Mouse (Mus musculus) heart, postnatal 25 days (tissue): ENCODE data around the gene Rad51b. TPM values are rescaled to one million over a fixed set of nuclear protein-coding genes. Genes with fewer than 3 reads are reported as not detected.

Experiments
- DNase-seq: peaks from one replicate; pipeline ENCODE4 v3.0.0; 2022; ENCODE audit warnings: low spot score
- intact Hi-C: fragments of 180-260 bp; cut with DNase I; formaldehyde crosslinking; loops from one replicate; pipeline ENCODE4 v1.15.1; 2025
- total RNA-seq, 2 experiments: library from RNA; stranded (reverse); gene quantifications; 2 replicates each; pipeline ENCODE4 v1.2.3; 2021

Gene Rad51b
- total RNA-seq, 2 experiments from 2014 or later: 0.68 to 0.84 TPM

GRCm38 (mm10) chr12:79761217-79761616 is 464.1 kb downstream of the Rad51b start:
- intact Hi-C loops: no loop called here
- no peak for DNase-seq

- intact Hi-C loops: no loop called here
- DNase-seq: no peak
These were observed 465.0 kb downstream of the Rad51b start for GRCm38 (mm10) chr12:79762087-79762486.

GRCm38 (mm10) chr12:79762570-79763275 is 465.6 kb downstream of the Rad51b start:
- DNase-seq: no peak
- intact Hi-C loops: no loop called here

GRCm38 (mm10) chr12:79766116-79766515 is 469.0 kb downstream of the Rad51b start:
- intact Hi-C loops: no loop called here
- no peak for DNase-seq

- DNase-seq: no peak
- intact Hi-C loops: no loop called here
These were observed 471.8 kb downstream of the Rad51b start for GRCm38 (mm10) chr12:79768741-79769322.

GRCm38 (mm10) chr12:79769763-79770162 is 472.7 kb downstream of the Rad51b start:
- no peak for DNase-seq
- intact Hi-C loops: no loop called here

GRCm38 (mm10) chr12:79771194-79771593 is 474.1 kb downstream of the Rad51b start:
- DNase-seq: no peak
- intact Hi-C loops: no loop called here

GRCm38 (mm10) chr12:79771741-79772140 is 474.7 kb downstream of the Rad51b start:
- intact Hi-C loops: no loop called here
- DNase-seq: no peak

- DNase-seq: no peak
- intact Hi-C loops: no loop called here
These were observed 476.2 kb downstream of the Rad51b start for GRCm38 (mm10) chr12:79773246-79773645.

- intact Hi-C loops: no loop called here
- DNase-seq: no peak
These were observed 477.5 kb downstream of the Rad51b start for GRCm38 (mm10) chr12:79774571-79774970.

- intact Hi-C loops: no loop called here
These were observed 479.7 kb downstream of the Rad51b start for GRCm38 (mm10) chr12:79776828-79777227.

GRCm38 (mm10) chr12:79780745-79781144 is 483.7 kb downstream of the Rad51b start:
- intact Hi-C loops: no loop called here
- no peak for DNase-seq

More at GRCm38 (mm10) chr12:79776828-79777227, 479.7 kb downstream of the Rad51b start:
- DNase-seq: no peak

GRCm38 (mm10) chr12:79781788-79782187 is 484.7 kb downstream of the Rad51b start:
- no peak for DNase-seq
- intact Hi-C loops: no loop called here

GRCm38 (mm10) chr12:79782444-79783117 is 485.5 kb downstream of the Rad51b start:
- intact Hi-C loops: no loop called here
- DNase-seq: no peak

- intact Hi-C loops: no loop called here
- DNase-seq: no peak
These were observed 487.1 kb downstream of the Rad51b start for GRCm38 (mm10) chr12:79784159-79784558.

GRCm38 (mm10) chr12:79785691-79786090 is 488.6 kb downstream of the Rad51b start:
- no peak for DNase-seq
- intact Hi-C loops: no loop called here

GRCm38 (mm10) chr12:79787538-79787937 is 490.5 kb downstream of the Rad51b start:
- no peak for DNase-seq
- intact Hi-C loops: no loop called here

- no peak for DNase-seq
- intact Hi-C loops: no loop called here
These were observed 491.3 kb downstream of the Rad51b start for GRCm38 (mm10) chr12:79788340-79788739.

GRCm38 (mm10) chr12:79789481-79789880 is 492.4 kb downstream of the Rad51b start:
- intact Hi-C loops: no loop called here
- DNase-seq: no peak

GRCm38 (mm10) chr12:79793382-79793781 is 496.3 kb downstream of the Rad51b start:
- intact Hi-C loops: loop anchor here (5.0 kb wide), 1 partner anchor 314 kb away; no protein-coding TSS in a partner anchor
- DNase-seq: peak; percentile 79

GRCm38 (mm10) chr12:79794802-79795201 is 497.7 kb downstream of the Rad51b start:
- intact Hi-C loops: loop anchor here (5.0 kb wide), 4 partner anchors 92 to 312 kb away; no protein-coding TSS in a partner anchor
- no peak for DNase-seq
